Mouse (Mus musculus): ENCODE results near the gene Gss.

- no peak for TF ChIP-seq CTCF (IDR thresholded peaks at IDR 0.05; ENCODE audit: extremely low read depth, insufficient read depth, low read length)
- TF ChIP-seq POLR2A (IDR thresholded peaks at IDR 0.05; ENCODE audit: extremely low read depth, insufficient read depth, low read length) = no peak
Measured at GRCm38 (mm10) chr2:155636881-155637280, 44.3 kb upstream of the Gss start.

All from cortical plate, adult 2 months (tissue).